Mouse (Mus musculus): ENCODE data around the gene Naaladl1.
A peak's percentile ranks its signal among the peaks of the same experiment; 100 is the strongest.

Naaladl1 gene

DNA sequence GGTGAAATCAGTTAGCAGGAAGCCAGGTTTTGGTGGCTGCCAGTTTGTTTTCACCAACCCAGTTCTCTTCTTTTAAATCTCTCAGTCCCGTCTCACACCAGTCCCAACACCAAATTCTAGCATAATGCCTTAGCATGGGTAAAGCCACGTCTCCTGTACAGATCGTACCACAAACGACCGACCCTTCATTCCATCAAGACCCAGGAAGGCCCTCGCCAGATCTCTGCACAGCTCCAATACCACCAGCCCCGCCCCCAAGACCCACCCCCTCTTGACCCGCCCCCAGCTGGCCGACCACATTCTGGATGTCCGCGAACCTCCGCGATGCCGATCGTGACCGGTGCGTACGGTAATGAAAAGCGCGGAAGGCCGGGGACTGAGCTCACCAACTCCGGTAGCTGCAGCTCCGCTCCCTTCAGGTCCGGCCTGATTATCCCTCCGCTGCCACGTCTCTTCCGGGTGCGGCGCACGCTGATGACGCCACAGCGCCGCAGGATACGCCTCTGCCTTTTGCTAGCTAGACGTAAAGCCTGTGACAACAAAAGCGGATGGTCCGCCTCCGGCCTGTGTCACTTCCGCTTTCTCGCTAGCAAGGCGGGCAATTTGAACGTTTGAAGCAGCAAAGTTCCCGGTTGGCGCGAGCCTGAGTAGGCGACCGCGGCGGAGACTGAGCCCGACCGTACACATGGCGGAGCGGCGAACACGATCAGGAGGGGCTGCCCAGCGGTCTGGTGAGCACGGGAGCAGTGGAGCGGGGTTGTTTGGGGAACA, 20.9 kb upstream of the Naaladl1 start, which contains the start of the genes Zfpl1 and Cdca5:
Gene Zfpl1 (minus strand): TSS at position 479 of the 771 bp plus-strand sequence.
Gene Cdca5 (plus strand): TSS at position 506 of the 771 bp plus-strand sequence.
- DNase-seq (ENCODE audit: low spot score) = peak; percentile 95

DNA sequence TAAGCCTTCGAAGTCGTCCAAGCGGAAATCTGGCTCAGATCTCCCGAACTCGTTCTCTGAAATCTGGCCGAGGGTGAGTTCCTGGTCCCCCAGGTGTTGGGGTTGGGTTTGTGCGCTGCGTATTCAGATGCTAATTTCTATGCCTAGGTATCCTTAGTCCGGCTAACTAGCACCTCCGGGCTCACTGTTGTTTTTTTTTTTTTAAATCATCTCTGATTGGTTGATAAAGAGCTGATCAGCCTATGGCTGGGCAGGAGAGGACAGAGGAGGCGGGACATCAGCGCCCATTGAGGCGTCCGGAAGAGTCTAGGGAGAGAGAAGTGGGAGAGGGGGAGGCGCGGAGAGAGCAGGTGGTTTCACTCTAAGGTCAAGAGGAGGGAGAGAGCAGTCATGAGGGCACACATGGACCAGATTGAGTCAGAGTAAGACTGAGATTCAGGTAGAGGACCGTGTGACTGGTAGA, 20.1 kb upstream of the Naaladl1 start:
- no peak for DNase-seq (ENCODE audit: low spot score)

DNA sequence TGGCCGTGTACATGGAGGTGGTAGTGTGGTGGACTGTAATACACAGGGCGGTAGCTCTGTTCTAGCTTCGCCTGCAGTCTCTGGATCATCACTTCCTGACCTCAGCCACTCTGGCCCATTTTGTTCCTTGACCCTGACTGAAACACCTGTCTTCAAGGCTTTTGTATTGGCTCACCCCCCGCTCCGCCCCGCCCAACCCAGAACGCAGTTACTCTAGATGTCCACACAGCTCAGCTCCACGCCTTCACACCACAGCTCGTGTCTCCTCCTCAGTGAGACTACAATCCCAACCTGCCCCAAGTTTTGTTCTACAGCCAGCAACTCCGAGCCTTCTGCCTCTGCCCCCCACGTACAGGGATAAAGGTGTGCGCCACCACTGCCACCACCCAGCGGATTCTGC, 16.7 kb upstream of the Naaladl1 start:
- no peak for DNase-seq (ENCODE audit: low spot score)

DNA sequence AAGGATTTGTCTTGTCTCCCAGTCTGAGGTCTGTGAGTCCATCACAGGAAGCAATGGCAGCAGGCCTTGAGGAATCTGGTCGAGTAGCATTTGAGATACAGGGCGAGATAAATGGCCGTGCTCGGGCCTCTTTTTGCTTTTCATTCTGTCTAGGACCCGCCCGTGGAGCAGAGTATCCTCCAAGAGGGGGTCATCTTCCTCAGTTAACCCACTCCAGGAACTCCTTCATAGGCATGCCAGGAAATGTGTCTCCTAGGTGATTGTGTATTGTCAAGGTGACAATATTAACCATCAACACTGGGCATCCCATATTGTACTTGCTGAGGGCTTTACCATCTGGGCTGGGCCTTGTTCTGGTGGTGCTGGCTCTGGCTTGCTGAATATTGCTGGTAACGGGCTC, 11.5 kb upstream of the Naaladl1 start, which contains the start of gene AC131692.1:
Gene AC131692.1 (plus strand): TSS at position 301 of the 400 bp plus-strand sequence.
- no peak for DNase-seq (ENCODE audit: low spot score)

DNA sequence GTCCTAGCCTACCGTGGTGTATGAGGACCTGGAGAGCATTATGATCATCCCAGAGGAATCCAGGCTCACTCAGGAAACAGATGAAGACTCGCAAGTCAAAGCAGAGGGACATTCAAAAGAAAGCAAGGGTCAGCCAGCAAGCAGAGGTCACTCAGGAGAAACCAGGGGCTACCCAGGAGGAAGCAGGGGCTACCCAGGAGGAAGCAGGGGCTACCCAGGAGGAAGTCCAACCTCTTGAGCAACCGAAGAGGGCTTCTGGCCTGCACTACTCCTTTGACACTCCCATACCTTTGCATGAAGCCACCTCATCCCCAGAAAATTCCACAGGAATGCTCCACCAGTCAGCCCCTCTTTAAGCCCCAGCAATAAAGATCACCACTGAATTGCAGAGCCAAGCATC, 7.7 kb upstream of the Naaladl1 start:
- DNase-seq (ENCODE audit: low spot score) = no peak

DNA sequence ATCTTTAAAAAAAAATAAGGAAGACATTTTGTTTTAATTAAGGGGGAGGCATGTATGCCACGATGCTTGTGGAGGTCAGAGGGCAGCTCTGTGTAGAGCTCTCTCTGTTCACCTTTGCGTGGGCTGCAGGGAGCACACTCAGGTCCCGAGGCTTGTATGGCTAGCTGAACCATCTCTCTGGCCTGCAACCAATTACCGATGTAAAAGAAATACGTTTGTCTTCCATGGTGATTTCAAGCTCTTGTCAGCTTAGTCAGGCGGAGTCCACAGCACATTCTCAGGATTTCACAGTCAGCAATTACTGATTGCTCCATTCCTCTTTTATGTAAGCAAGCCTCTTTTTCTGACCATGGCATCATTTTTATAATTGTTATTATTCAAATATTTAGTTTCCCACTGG, 4.4 kb upstream of the Naaladl1 start:
- no peak for DNase-seq (ENCODE audit: low spot score)

DNA sequence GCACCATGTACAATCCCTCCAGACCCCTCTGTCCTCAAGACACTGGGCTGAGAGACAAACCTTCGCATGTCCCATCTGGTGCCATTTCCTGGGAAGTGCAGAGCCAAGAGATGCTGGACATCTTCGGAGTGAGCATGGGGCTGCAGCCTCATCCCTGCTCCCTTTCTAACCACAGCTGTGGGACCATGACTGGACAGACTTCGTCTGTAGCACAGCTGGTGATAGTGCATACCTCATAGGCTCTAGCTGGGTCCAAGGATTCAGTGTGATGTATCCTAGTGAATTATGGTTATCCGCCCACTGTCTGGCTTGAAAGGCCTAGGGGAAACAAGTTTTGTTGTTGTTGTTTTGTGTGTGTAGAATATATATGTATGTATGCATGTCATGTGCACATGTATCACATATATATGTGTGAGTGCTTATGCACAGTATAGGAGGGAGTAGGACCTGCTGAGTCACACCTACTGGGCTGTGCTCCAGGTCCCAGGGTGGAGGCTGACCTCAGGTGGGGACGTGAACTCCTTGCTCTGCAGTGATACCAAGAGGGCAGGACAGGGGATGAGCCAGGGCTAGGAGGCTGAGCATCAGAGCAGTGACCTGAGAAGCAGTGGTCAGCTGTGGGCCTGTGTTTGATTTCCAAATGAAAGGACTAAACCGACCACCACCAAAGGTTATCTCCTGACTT, 3.3 kb upstream of the Naaladl1 start:
- no peak for DNase-seq (ENCODE audit: low spot score)

DNA sequence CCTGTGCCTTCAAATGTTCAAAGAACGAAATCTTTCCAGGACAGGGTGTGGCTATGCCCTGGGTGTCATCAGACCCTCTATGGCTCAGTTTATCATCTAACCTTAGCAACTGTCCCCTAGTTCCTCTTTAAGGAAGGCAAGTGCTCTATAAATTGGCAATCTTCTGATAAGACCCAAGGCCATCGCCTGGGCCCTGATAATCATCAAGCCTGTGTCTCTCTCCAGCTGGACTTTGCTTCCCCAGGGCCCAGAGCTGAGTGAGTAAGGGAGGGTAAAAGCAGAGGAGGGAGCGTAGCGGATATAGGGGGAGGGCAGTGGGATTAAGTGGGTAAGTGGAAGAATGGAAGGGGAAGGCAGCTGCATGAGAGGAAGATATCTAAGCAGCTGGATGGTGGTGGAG, 1.1 kb upstream of the Naaladl1 start:
- no peak for DNase-seq (ENCODE audit: low spot score)

DNA sequence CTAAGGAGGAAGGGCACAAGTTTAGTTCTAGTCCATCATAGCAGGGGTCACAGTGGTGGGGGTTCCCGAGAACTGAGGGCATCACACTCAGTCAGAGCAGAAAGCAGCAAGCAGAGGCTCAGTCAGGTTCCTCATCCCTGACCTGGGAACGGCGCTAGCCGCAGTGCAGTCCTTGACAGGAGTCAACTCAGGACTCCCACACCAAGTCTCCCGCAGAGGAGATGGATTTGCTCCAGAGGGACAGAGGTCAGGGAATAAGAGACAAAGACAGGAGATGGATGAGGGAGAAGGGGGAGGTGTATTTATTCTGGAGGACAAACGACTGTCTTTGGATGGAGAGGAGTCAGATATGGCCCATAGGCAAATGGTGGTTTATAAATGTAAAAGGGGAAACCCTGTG, 7.5 kb downstream of the Naaladl1 start:
- DNase-seq (ENCODE audit: low spot score) = no peak

DNA sequence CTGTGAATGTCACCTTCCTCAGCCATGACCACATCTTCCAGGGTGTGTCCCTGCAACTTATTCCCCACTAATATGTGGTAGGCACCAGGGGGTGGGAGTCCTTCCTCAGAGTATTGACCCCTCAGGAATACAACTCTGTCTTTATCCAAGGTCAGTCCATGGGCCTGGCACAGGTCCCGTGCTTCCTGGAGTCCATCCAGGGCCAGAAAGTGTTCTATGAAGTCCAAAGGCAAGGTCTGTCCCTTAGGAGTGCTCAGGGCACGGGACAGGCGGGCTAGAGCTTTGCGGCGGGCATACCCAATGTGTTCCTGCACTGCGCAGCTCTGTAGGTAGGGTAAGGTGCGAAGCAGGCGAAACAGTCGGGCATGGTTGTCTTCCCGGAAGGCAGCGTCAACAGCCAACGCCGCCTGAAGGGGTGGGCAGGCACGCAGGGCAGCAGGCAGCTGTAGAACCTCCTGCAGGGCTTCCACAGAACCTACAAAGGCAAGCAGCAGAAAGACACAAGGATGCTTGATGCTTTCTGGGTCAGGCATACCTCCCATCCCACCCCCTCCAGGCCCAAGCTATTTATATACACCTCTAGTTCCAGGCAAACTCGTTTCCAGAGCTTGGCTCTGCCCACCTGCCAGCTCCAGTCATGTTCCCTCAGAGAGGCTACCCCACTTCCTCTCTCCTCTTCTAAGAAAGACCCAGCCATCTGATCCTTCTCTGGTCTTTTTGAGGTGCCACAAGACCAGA, 10.7 kb downstream of the Naaladl1 start:
- DNase-seq (ENCODE audit: low spot score) = no peak

DNA sequence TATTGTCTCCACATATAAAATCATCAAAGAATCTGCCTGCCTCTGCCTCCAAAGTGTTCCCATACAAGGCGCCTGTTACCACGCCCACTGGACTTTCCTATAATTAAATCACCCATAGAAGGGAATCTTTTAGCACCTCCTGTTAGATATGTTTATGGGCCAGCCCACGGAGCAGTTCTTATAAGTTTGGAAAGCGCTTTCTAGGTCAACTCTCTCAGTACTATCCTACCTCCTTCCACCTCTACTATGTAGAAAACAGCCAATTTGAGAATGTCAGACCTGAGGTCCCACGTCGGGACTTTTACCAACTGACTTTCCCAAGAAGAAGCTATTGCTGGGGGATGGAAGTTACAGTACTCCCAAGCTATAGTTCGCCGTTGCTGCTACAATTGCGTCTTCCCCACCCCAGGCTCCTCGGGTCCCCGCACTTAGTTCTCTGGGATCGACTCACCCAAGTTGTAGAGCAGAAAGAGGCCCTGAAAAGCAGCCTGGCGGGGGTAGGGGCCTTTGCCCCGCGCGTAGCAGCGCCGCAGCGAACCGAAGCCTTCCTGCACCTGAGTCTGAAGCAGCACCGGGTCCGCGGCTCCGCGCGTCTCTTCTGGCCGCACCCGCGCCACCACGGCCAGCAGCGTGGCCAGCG, 11.9 kb downstream of the Naaladl1 start:
- DNase-seq (ENCODE audit: low spot score) = no peak

DNA sequence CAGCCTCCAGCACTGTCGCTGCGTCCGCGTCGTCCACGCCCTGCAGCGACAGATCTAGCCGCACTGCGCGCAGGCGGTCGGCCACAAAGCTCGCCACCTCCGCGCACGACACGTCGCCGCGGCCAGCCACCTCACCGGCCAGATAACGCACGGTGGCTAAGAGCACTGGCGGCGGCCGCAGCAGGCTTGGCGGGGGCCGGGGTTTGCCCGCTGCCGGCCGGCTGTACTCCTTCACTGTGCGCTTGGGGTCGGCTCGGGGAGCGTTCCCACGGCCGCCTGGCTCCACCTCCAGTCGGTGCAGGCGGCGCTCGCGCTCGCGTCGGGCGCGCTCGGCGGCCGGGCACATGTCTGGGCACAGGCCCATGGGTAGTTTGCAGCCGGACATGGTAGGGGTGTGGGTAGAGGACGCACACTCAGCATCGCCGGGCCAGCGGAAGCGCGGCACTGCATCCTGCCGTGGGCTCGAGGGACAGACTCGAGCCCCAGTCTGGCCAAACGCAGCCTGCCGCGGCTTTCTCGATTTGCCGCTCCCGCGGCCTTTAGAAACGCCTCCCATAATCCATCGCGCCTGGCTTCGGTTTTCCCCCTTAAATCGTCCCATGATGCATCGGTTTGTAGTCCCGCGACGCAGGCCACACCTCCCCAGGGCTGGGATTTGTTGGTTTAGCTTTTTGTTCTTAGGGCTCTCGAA, 12.5 kb downstream of the Naaladl1 start, which contains the start of gene Sac3d1:
Gene Sac3d1 (minus strand): TSS at position 665 of the 691 bp plus-strand sequence.
- DNase-seq (ENCODE audit: low spot score) = peak; percentile 79

DNA sequence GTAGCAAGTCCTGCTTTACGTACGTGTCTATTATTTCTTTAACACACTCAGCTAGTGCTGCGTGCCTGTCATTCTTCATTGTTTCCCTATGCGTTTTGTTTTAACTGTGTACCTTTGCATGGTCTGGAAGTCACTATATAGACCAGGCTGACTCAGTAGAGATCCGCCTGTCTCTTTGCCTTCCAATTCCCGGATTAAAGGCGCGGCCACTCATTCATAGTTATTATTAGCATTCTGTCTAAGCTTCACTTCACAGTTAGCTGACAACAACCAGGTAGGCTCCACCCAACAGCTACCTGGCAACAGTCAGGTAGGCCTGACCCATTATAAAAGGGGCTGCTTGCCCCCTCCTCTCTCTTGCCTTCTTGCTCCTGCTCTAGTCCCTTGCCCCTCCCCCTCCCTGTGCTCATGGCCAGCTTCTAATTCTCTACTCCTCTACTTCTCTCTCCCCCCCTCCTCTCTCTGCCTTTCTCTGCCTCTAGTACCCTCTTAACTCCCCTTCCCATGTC, 13.1 kb downstream of the Naaladl1 start:
- DNase-seq (ENCODE audit: low spot score) = no peak

DNA sequence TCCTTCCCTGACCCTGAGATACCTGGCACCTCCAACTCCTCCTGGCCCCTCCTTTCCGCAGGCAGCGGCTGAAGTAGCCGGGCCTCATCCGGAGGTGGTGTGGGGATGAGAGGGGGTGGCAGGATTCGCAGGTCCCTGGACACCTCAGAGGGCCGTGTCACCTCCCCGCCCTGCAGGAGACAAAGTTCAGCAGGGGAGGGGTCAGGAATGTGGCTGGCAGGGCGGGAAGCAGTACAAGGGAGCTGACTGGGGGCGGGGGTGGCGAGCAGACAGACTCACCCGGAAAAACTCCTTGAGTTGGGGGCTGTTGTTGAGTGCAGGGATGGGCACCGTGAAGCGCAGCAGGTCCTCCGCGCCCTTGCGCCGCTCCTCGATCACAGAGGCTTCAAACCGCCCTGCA, 16.2 kb downstream of the Naaladl1 start:
- DNase-seq (ENCODE audit: low spot score) = no peak

DNA sequence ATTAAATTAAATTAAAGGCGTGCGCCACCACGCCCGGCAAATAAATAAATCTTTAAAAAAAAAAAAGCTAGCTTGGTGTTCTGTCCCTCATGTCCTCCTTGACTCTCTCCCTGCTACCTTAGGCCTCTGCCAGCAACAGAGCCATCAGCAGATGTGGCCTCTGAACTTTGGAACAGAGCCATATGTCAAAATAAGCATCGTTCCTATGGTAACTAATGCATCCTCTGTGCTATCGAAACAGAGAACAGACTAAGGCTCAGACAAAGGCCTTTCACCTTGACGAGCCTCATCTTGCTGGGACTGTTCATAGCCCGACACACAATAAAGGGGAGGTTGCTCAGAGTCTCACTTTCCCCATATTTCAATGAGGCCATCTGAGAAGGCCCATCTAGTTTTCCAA, 17.7 kb downstream of the Naaladl1 start:
- DNase-seq (ENCODE audit: low spot score) = no peak

DNA sequence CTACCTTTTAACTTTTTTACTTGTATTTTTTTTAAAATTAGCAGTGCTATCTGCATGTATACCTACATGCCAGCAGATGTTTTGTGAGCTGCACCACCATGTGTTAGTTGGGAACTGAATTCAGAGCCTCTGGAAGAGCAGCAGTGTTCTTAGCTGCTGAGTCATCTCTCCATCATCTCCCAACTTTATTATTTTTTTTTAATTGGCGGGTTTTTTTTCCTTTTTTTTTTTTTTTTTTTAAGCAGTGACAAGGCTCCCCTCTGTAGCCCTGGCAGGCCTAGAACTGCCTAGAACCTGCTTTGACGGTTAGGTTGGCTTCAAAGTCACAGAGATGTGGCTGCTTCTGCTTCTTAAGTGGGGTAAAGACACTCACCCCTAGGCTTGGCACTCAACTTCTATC, 19.3 kb downstream of the Naaladl1 start:
- no peak for DNase-seq (ENCODE audit: low spot score)

DNA sequence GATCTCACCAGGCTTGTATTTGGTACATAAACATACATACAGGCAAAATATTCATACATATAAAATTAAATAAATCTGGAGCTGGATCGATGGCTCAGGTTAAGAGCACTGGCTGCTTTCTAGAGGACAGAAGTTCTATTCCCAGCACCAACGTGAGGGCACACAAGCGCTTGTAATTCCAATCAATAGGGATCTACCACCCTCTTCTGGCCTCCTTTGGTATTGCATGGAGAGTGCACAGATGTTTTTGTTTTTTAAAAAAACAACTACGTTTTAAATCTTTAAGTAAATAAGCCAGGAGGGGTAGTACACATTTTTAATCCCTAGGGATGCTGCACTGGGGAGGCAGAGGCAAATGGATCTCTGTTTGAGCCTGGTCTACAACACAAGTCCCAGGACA, 20.7 kb downstream of the Naaladl1 start:
- DNase-seq (ENCODE audit: low spot score) = peak; percentile 49

DNA sequence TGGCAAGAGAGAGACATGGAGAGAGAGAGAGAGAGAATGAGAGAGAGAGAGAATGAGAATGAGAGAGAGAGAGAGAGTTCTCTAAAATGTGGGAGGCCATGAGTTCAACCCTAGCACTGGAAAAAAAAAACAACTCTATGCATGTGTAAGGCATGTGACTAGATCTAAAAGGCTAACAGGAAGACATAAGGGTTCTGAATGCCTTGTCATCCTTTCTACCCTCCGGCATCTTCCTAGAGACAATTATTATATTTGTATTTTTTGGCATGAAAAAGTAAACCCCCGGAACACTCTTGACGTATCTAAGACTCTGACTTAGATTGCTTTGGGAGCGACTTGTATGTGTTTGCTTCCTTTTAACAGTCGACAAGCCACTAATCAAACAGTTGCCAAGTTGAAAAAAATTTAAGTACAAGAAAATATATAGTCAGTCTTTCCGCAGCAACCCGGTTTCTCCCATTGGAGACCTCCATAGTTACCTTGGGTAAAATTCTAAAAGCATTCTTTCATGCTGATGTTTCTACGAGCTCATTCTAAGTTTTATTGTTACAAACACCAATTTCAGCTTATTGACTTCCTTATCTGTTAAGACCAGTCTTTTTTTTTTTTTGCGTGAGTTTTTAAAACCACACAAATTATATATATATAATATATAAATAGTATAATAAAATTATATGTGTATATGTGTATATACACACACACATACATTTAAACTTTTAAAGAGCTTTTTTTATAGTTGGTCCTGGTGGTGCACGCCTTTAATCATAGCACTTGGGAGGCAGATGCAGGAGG, 21.4 kb downstream of the Naaladl1 start:
- no peak for DNase-seq (ENCODE audit: low spot score)

DNA sequence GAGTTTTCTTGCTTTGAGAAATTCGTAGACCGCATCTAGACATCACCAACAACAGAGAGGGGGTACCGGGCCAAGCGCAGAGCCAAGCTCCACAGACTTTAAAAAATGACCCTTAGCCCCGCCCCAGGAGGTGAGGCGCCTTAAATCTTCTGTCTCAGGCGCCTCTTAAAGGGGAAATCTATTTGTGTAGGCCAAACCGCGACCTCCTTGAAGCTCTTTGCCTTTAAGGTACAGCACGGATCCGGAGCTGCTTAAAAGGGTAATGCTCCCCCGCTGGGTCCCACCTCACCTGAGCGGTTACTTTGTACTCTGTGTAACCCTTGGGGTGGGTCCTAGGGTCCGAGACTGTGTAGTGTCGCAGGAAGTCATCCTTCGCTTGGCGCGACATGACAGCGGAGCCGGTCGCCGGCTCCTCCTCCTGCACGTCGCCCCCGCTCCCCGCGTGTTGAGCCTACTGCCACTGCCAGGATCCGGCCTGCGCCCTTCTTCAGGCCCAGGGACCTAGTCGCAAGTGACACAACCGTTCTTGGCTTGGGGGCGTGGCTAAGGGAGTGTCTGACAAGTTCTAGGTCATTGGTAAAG, 22.3 kb downstream of the Naaladl1 start, which contains the start of gene Snx15:
Gene Snx15 (minus strand): TSS at position 545 of the 582 bp plus-strand sequence.
- peak; percentile 79 for DNase-seq (ENCODE audit: low spot score)

Measured in ovary, postnatal 14 days (tissue).